Comparison of ENCODE assay signal across 20 mouse cellular contexts in the genomic region with DNA sequence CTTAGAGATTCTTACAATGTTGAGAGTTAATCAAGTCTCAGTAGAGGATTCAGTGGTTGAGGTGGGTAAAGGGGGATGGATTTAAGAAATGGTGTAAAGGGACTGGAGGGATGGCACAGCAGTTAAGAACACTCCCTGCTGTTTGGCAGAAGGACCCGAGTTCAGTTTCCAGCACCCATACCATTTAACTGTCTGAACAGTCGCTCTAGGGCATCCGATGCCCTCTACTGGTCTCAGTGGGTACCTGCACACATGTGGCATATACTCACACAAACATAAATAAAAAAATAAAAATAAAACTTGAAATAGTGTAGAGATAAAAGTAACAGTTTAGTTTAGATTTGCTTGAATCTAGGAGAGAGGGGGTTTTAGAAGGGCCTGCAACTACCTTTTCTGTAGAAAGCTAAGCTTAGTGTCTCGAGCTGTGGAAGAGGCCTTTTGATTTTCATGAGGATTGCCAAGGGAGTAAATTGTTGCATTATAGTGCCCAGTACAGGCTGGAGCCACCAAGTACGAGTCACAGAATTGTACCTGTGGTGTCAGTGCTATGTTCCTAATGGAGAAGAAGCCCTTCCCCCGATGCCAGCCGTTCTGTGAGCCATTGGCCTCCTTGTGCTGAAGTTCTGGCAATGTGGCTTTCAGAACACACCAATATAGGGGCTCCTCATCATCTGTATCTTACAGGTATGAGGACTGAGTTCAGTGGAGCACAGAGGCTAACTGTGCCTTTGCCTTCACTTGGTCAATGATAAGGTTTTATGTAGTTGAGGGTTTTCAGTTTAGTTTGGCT.
A peak's percentile ranks its signal among the peaks of the same experiment; 100 is the strongest.
DNase-seq lines count a peak whose midpoint lies in the region; ATAC-seq and TF ChIP-seq lines count a peak whose summit lies in the region.
"Had no signal": no experiment of that assay in that cellular context is flagged by ENCODE, and none has a peak within 500 bp of the region (broad histone marks: within the 10 kb centered on the region; RNA-seq: fewer than 3 reads in every experiment).

No protein-coding gene starts in this region.

- no peak for ATAC-seq in heart, embryonic 15.5 days (replicated peaks; ENCODE audit: insufficient number of reproducible peaks, insufficient read depth, low FRiP score, low read depth)
- ATAC-seq in lung, embryonic 16.5 days (ENCODE audit: low read depth): no peak
- ATAC-seq in stomach, embryonic 16.5 days (ENCODE audit: insufficient read depth, low FRiP score): no peak
- ATAC-seq in intestine, embryonic 16.5 days: no peak

- no peaks in the 10 kb centered on the region for H3K79me2 ChIP-seq in MEL (ENCODE audit: control insufficient read depth, insufficient read depth, low read length, poor library complexity)

- intact Hi-C loops in heart, postnatal 36 days (cut with DNase I): no loop called here

- no peaks in the 10 kb centered on the region for H3K9me3 ChIP-seq in heart, embryonic 15.5 days (replicated peaks)
- no peaks in the 10 kb centered on the region for H3K9me3 ChIP-seq in lung, embryonic 16.5 days (ENCODE audit: control insufficient read depth, low read length)
- no peaks in the 10 kb centered on the region for H3K9me3 ChIP-seq in MEL (replicated peaks; ENCODE audit: insufficient read depth, low read length)
- H3K9me3 ChIP-seq in stomach, embryonic 16.5 days (replicated peaks; ENCODE audit: control insufficient read depth, low read length): peaks cover 6% of the 10 kb centered on the region; the same call in 1 of the 2 replicates
- 0 out of 2 replicates have a peak, but pooled peaks cover 3% of the 10 kb centered on the region for H3K9me3 ChIP-seq in intestine, embryonic 16.5 days (ENCODE audit: control insufficient read depth, low read length)
- H3K9me3 ChIP-seq: forebrain, embryonic 13.5 days; hindbrain, embryonic 15.5 days; limb, embryonic 13.5 days; neural tube, embryonic 13.5 days had no signal

- H3K4me2 ChIP-seq in heart, embryonic 15.5 days: no peak overlapping the region
- H3K4me2 ChIP-seq in lung, embryonic 16.5 days (ENCODE audit: low read depth, low read length): no peak overlapping the region
- no peak overlapping the region for H3K4me2 ChIP-seq in stomach, embryonic 16.5 days (ENCODE audit: low read depth, low read length)
- no peak overlapping the region for H3K4me2 ChIP-seq in intestine, embryonic 16.5 days (ENCODE audit: low read depth, low read length)
- H3K4me2 ChIP-seq: forebrain, embryonic 13.5 days; hindbrain, embryonic 15.5 days; limb, embryonic 13.5 days; neural tube, embryonic 13.5 days had no signal

- TF ChIP-seq EP300 in MEL (IDR thresholded peaks at IDR 0.05; ENCODE audit: low read depth in 1 of 2, low read length in 2 of 2): no peak

- H3K9ac ChIP-seq in heart, embryonic 15.5 days: no peak overlapping the region
- no peak overlapping the region for H3K9ac ChIP-seq in lung, embryonic 16.5 days (ENCODE audit: low read length)
- no peak overlapping the region for H3K9ac ChIP-seq in MEL (ENCODE audit: control insufficient read depth, low read depth, low read length, poor library complexity, severe bottlenecking)
- H3K9ac ChIP-seq in stomach, embryonic 16.5 days (ENCODE audit: low read length): no peak overlapping the region
- no peak overlapping the region for H3K9ac ChIP-seq in intestine, embryonic 16.5 days (ENCODE audit: low read depth, low read length)
- H3K9ac ChIP-seq: forebrain, embryonic 13.5 days; hindbrain, embryonic 15.5 days; limb, embryonic 13.5 days; neural tube, embryonic 13.5 days had no signal

- H3K4me1 ChIP-seq in heart, embryonic 15.5 days (replicated peaks): peaks cover 10% of the 10 kb centered on the region
- peaks cover 15% of the 10 kb centered on the region for H3K4me1 ChIP-seq in lung, embryonic 16.5 days (replicated peaks; ENCODE audit: control insufficient read depth, insufficient read depth, low read length)
- peaks cover 3 to 5% of the 10 kb centered on the region in 2 experiments for H3K4me1 ChIP-seq in MEL (ENCODE audit: control insufficient read depth in 1 of 2, insufficient read depth in 2 of 2, low read length in 2 of 2)
- H3K4me1 ChIP-seq in stomach, embryonic 16.5 days (ENCODE audit: control insufficient read depth, insufficient read depth, low read length): peaks cover 13% of the 10 kb centered on the region
- 0 out of 2 replicates have a peak, but pooled peaks cover 5% of the 10 kb centered on the region for H3K4me1 ChIP-seq in intestine, embryonic 16.5 days (ENCODE audit: control insufficient read depth, insufficient read depth, low read length)

- TF ChIP-seq RAD21 in MEL (IDR thresholded peaks at IDR 0.05; ENCODE audit: low read depth, low read length): peak; percentile 17

- 92% methylated on average over 7 of the region's 7 CpGs for WGBS in heart, embryonic 15.5 days
- 93% methylated on average over 7 of the region's 7 CpGs for WGBS in lung, embryonic 16.5 days
- WGBS in stomach, embryonic 16.5 days: 92% methylated on average over 7 of the region's 7 CpGs
- WGBS in intestine, embryonic 16.5 days: 94% methylated on average over 7 of the region's 7 CpGs

- DNase-seq in heart, postnatal 36 days: no peak
- DNase-seq in lung, postnatal 14 days: no peak
- DNase-seq in MEL (ENCODE audit: low read depth, low spot score): no peak
- DNase-seq: adrenal gland, adult 8-10 months; B cell, adult 2 months; cerebellum, adult 11-12 months; cerebellum, postnatal 25 days; gastrocnemius, postnatal 36 days; kidney, postnatal 10 days; right cerebral cortex, postnatal 25 days; thymus, postnatal 4 days had no signal

- H3K27me3 ChIP-seq in heart, embryonic 15.5 days: no peaks in the 10 kb centered on the region
- H3K27me3 ChIP-seq in lung, embryonic 16.5 days (ENCODE audit: control insufficient read depth, insufficient read depth, low read depth, low read length): no peaks in the 10 kb centered on the region
- no peaks in the 10 kb centered on the region for H3K27me3 ChIP-seq in MEL (ENCODE audit: control insufficient read depth in 1 of 2, insufficient read depth in 2 of 2, low read length in 2 of 2)
- no peaks in the 10 kb centered on the region for H3K27me3 ChIP-seq in stomach, embryonic 16.5 days (ENCODE audit: control insufficient read depth, insufficient read depth, low read length)
- H3K27me3 ChIP-seq in intestine, embryonic 16.5 days (replicated peaks; ENCODE audit: control insufficient read depth, insufficient read depth, low read length): no peaks in the 10 kb centered on the region
- H3K27me3 ChIP-seq: forebrain, embryonic 13.5 days; hindbrain, embryonic 15.5 days; limb, embryonic 13.5 days; neural tube, embryonic 13.5 days had no signal

- H3K36me3 ChIP-seq in heart, embryonic 15.5 days: no peaks in the 10 kb centered on the region
- H3K36me3 ChIP-seq in lung, embryonic 16.5 days (ENCODE audit: control insufficient read depth, insufficient read depth, low read length): no peaks in the 10 kb centered on the region
- H3K36me3 ChIP-seq in MEL (ENCODE audit: control insufficient read depth in 1 of 2, insufficient read depth in 2 of 2, low read length in 2 of 2): peaks cover 0 to 6% of the 10 kb centered on the region in 2 experiments; a peak in 3 of 4 replicates
- no peaks in the 10 kb centered on the region for H3K36me3 ChIP-seq in stomach, embryonic 16.5 days (ENCODE audit: control insufficient read depth, insufficient read depth, low read length)
- no peaks in the 10 kb centered on the region for H3K36me3 ChIP-seq in intestine, embryonic 16.5 days (ENCODE audit: control insufficient read depth, insufficient read depth, low read length)
- H3K36me3 ChIP-seq: G1E; hindbrain, embryonic 15.5 days; limb, embryonic 13.5 days; neural tube, embryonic 13.5 days had no signal

- TF ChIP-seq CTCF in MEL (IDR thresholded peaks at IDR 0.05 in 2 of 3, conservative IDR thresholded peaks at IDR 0.05 in 1 of 3; ENCODE audit: control insufficient read depth in 1 of 3, insufficient read depth in 1 of 3, low read depth in 2 of 3, low read length in 3 of 3, poor library complexity in 1 of 3, severe bottlenecking in 1 of 3): peak; percentile 31 to 42 (median 38)

- H3K27ac ChIP-seq in heart, embryonic 15.5 days: peak overlapping the region; percentile 57; the same call in 1 of the 2 replicates
- peak overlapping the region; percentile 59; the same call in 1 of the 2 replicates for H3K27ac ChIP-seq in lung, embryonic 16.5 days (ENCODE audit: low read length)
- no peak overlapping the region for H3K27ac ChIP-seq in MEL (ENCODE audit: control insufficient read depth, low read depth, low read length)
- peak overlapping the region; percentile 74 for H3K27ac ChIP-seq in stomach, embryonic 16.5 days (ENCODE audit: low read length)
- H3K27ac ChIP-seq in intestine, embryonic 16.5 days (ENCODE audit: low read length): no peak overlapping the region
- H3K27ac ChIP-seq: forebrain, embryonic 13.5 days; hindbrain, embryonic 15.5 days; limb, embryonic 13.5 days; neural tube, embryonic 13.5 days had no signal

- H3K4me3 ChIP-seq in heart, embryonic 15.5 days: no peak overlapping the region
- no peak overlapping the region for H3K4me3 ChIP-seq in lung, embryonic 16.5 days (ENCODE audit: low read length)
- no peak overlapping the region for H3K4me3 ChIP-seq in MEL (ENCODE audit: control insufficient read depth in 1 of 2, insufficient read depth in 1 of 2, low read depth in 2 of 2, low read length in 2 of 2)
- no peak overlapping the region for H3K4me3 ChIP-seq in stomach, embryonic 16.5 days (replicated peaks; ENCODE audit: low read length)
- no peak overlapping the region for H3K4me3 ChIP-seq in intestine, embryonic 16.5 days (ENCODE audit: low read length)
- H3K4me3 ChIP-seq: forebrain, embryonic 13.5 days; hindbrain, embryonic 15.5 days; limb, embryonic 13.5 days; neural tube, embryonic 13.5 days had no signal

- TF ChIP-seq POLR2A in MEL (IDR thresholded peaks at IDR 0.05; ENCODE audit: control insufficient read depth in 1 of 2, insufficient read depth in 1 of 2, low read depth in 1 of 2, low read length in 2 of 2, poor library complexity in 1 of 2): no peak

TF ChIP-seq in MEL, 35 proteins besides CTCF, POLR2A, EP300 and RAD21:
- TF ChIP-seq GATA1 (IDR thresholded peaks at IDR 0.05; ENCODE audit: low read depth, low read length): no peak
- 0 out of 2 replicates have a peak, but pooled peaks have one; percentile 16 for TF ChIP-seq SMC3 (IDR thresholded peaks at IDR 0.05; ENCODE audit: low read depth, low read length)
- TF ChIP-seq MYC (IDR thresholded peaks at IDR 0.05; ENCODE audit: low read depth, low read length): no peak
- no peak for TF ChIP-seq NRF1 (IDR thresholded peaks at IDR 0.05; ENCODE audit: insufficient read depth, low read depth, low read length, poor library complexity, severe bottlenecking)
- no peak for TF ChIP-seq USF1 (IDR thresholded peaks at IDR 0.05; ENCODE audit: low read depth, low read length)

Comparison
In these comparisons a context has a peak if more than half of its experiments do, and no peak if none do; other contexts are left out.
1. H3K27ac ChIP-seq: peak in heart, embryonic 15.5 days (single experiment), lung, embryonic 16.5 days (single experiment) and stomach, embryonic 16.5 days (single experiment); none in MEL (single experiment) and intestine, embryonic 16.5 days (single experiment).